Mouse (Mus musculus) urinary bladder, postnatal 25 days (tissue): ENCODE data around the gene Krt34.

ENCODE experiments used
- DNase-seq: peaks from one replicate; pipeline ENCODE4 v3.0.0; 2022; ENCODE audit warnings: low spot score

The Krt34 gene

GRCm38 (mm10) chr11:100041454-100041853 is at the start of gene Krt34:
Gene Krt34 (minus strand): TSS chr11:100041554.
- no peak for DNase-seq

GRCm38 (mm10) chr11:100088378-100089025 is 47.1 kb upstream of the Krt34 start:
- no peak for DNase-seq

- DNase-seq, result no peak
These were observed 46.5 kb upstream of the Krt34 start, which contains the start of gene Krt32 for GRCm38 (mm10) chr11:100087861-100088260. Gene Krt32 (minus strand): TSS chr11:100088226.

- DNase-seq, result no peak
These were observed 32.5 kb upstream of the Krt34 start for GRCm38 (mm10) chr11:100073873-100074272.

GRCm38 (mm10) chr11:100067293-100068036 is 26.1 kb upstream of the Krt34 start:
- peak; percentile 44 for DNase-seq

- no peak for DNase-seq
These were observed 25.1 kb upstream of the Krt34 start for GRCm38 (mm10) chr11:100066236-100067010.

GRCm38 (mm10) chr11:100058875-100059274 is 17.5 kb upstream of the Krt34 start:
- no peak for DNase-seq

- DNase-seq, result no peak
These were observed 14.6 kb upstream of the Krt34 start for GRCm38 (mm10) chr11:100055686-100056655.

GRCm38 (mm10) chr11:100050451-100050850 is 9.1 kb upstream of the Krt34 start, which contains the start of gene Krt31:
Gene Krt31 (minus strand): TSS chr11:100050551.
- no peak for DNase-seq

GRCm38 (mm10) chr11:100047193-100047592 is 5.8 kb upstream of the Krt34 start:
- no peak for DNase-seq

GRCm38 (mm10) chr11:100046303-100046866 is 5.0 kb upstream of the Krt34 start:
- no peak for DNase-seq

- no peak for DNase-seq
These were observed 11.6 kb downstream of the Krt34 start, which contains the start of gene Krt33b for GRCm38 (mm10) chr11:100029768-100030167. Gene Krt33b (minus strand): TSS chr11:100029868.

GRCm38 (mm10) chr11:100021438-100021837 is 19.9 kb downstream of the Krt34 start:
- no peak for DNase-seq

GRCm38 (mm10) chr11:100019466-100019865 is 21.9 kb downstream of the Krt34 start:
- DNase-seq, result no peak

- DNase-seq, result no peak
These were observed 25.2 kb downstream of the Krt34 start, which contains the start of gene Krt33a for GRCm38 (mm10) chr11:100016112-100016511. Gene Krt33a (minus strand): TSS chr11:100016212.

GRCm38 (mm10) chr11:100013691-100014171 is 27.6 kb downstream of the Krt34 start:
- DNase-seq, result peak; percentile 50

GRCm38 (mm10) chr11:100010682-100011081 is 30.7 kb downstream of the Krt34 start:
- DNase-seq, result no peak

- DNase-seq, result no peak
These were observed 33.0 kb downstream of the Krt34 start for GRCm38 (mm10) chr11:100008336-100008735.

- no peak for DNase-seq
These were observed 34.7 kb downstream of the Krt34 start for GRCm38 (mm10) chr11:100006624-100007023.

GRCm38 (mm10) chr11:100005905-100006304 is 35.4 kb downstream of the Krt34 start:
- DNase-seq, result no peak

GRCm38 (mm10) chr11:100004846-100005245 is 36.5 kb downstream of the Krt34 start:
- DNase-seq, result peak; percentile 44
